Mouse (Mus musculus) lung, adult 2 months (tissue): ENCODE results near the gene 4930432M17Rik.

Experiments used
- CTCF ChIP-seq: fragments of 200-500 bp; IDR thresholded peaks from 2 replicates; pipeline ENCODE4 v1.5.1; 2011; ENCODE audit warnings: mild to moderate bottlenecking, low read length, control low read depth; ENCODE audit not compliant: insufficient read depth
- POLR2A ChIP-seq: fragments of 200-500 bp; IDR thresholded peaks from 2 replicates; pipeline ENCODE4 v1.6.1; 2011; ENCODE audit warnings: low read depth, mild to moderate bottlenecking, control low read depth, low read length, borderline replicate concordance; ENCODE audit errors: extremely low read depth

DNA sequence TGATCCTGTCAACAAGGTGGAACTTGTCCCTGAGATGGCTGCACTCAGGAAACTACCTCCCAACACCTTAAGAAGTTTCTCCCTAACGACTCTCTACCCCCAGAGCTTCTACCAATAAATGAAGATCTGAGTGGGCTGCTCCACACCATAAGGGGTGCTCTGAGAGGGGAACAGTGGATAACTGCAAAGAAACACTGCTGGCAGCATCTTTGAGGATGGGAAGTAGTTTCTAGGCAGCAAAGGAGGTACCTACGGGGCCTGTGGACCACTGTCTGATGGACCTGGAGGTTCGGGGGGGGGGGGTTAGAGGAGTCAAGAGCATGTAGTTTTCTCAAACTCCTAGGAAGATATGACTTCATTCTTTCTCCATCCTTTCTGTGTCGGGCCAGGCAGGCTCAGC, 28.8 kb downstream of the 4930432M17Rik start:
- TF ChIP-seq CTCF (no peak), POLR2A (no peak)
